Mouse (Mus musculus): ENCODE measurements around the gene Slc1a1.

GRCm38 (mm10) chr19:28797611-28798010, 37.2 kb upstream of the Slc1a1 start:
- no peak for TF ChIP-seq CTCF (IDR thresholded peaks at IDR 0.05; ENCODE audit: low read depth, low read length)
- no peak for TF ChIP-seq POLR2A (IDR thresholded peaks at IDR 0.05; ENCODE audit: insufficient read depth, low read length)
- TF ChIP-seq EP300 (IDR thresholded peaks at IDR 0.05; ENCODE audit: insufficient read depth, low read depth, low read length) = no peak
